Mouse (Mus musculus) heart, postnatal 0 days (tissue): Measurements from ENCODE around the gene Arhgap24.

ENCODE experiments used
- CTCF ChIP-seq: IDR thresholded peaks from 2 replicates; pipeline ENCODE4 v1.5.1; 2016; ENCODE audit warnings: antibody characterized with exemption, control low read depth, low read depth
- EP300 ChIP-seq: IDR thresholded peaks from 2 replicates; pipeline ENCODE4 v1.6.1; 2016; ENCODE audit warnings: antibody characterized with exemption, low read depth

DNA sequence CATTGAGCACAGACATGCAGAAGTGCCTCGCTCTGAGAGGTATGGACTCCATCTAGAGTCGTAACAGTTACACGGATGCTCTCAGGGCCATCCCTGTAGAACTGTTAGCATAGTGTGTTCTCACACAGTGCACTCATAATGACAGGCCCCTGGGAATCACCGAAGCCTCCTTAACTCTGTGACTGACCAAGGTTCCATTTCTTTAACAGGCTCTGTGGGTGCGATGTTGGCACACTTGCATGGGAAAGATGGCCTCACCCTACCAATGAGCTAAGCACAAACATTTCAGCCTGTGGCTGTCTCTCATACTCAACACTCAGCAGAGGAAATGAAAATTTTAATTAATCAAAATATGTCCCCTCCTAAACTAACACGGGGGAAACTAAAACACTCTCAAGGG is 134.1 kb downstream of the Arhgap24 start:
- TF ChIP-seq CTCF (no peak), EP300 (no peak)
